Mouse (Mus musculus) heart, postnatal 0 days (tissue): Measurements from ENCODE around the gene Tfe3. TPM values are rescaled to one million over a fixed set of nuclear protein-coding genes. Genes with fewer than 3 reads are reported as not detected.
"Not testable (repeated sequence)": the region's sequence is repeated elsewhere in the genome, so short reads cannot be mapped to it uniquely, and the experiment has no call there.

Experiments used
- ATAC-seq: fragments of 200-750 bp; cut with Nextera tagmentation; 2 replicates; pipeline ENCODE4 v1.8.0; 2017; ENCODE audit warnings: low read depth, moderate number of reproducible peaks, moderate library complexity; ENCODE audit not compliant: insufficient read depth
- DNase-seq: peaks from one replicate; pipeline ENCODE4 v3.0.0-alpha.2; 2016; ENCODE audit warnings: low spot score
- H3K27ac ChIP-seq: fragments of 300-500 bp; sonication (generic); 2 replicates; pipeline ENCODE4 v1.5.1; 2014; ENCODE audit warnings: low read depth, mild to moderate bottlenecking
- H3K27me3 ChIP-seq: fragments of 300-500 bp; sonication (generic); 2 replicates; pipeline ENCODE4 v1.6.1; 2014; ENCODE audit warnings: low read length, mixed read lengths; ENCODE audit not compliant: control insufficient read depth, insufficient read depth
- H3K36me3 ChIP-seq: fragments of 300-500 bp; sonication (generic); replicated peaks from 2 replicates; pipeline ENCODE4 v1.6.1; 2014; ENCODE audit warnings: low read length, mixed read lengths; ENCODE audit not compliant: control insufficient read depth, insufficient read depth
- H3K4me1 ChIP-seq: fragments of 300-500 bp; sonication (generic); 2 replicates; pipeline ENCODE4 v1.6.1; 2014; ENCODE audit warnings: antibody characterized with exemption; ENCODE audit not compliant: control insufficient read depth, insufficient read depth
- H3K4me2 ChIP-seq: fragments of 300-500 bp; sonication (generic); 2 replicates; pipeline ENCODE4 v1.6.1; 2014; ENCODE audit warnings: low read depth, mild to moderate bottlenecking, low read length, moderate library complexity
- H3K4me3 ChIP-seq: fragments of 300-500 bp; sonication (generic); 2 replicates; pipeline ENCODE4 v1.5.1; 2014; ENCODE audit warnings: low read depth, low read length
- H3K9ac ChIP-seq: fragments of 300-500 bp; sonication (generic); replicated peaks from 2 replicates; pipeline ENCODE4 v1.6.1; 2014; ENCODE audit warnings: low read depth, low read length, mixed read lengths
- H3K9me3 ChIP-seq: fragments of 300-500 bp; sonication (generic); replicated peaks from 2 replicates; pipeline ENCODE4 v1.6.1; 2016; ENCODE audit warnings: low read length; ENCODE audit not compliant: control insufficient read depth
- CTCF ChIP-seq: IDR thresholded peaks from 2 replicates; pipeline ENCODE4 v1.5.1; 2016; ENCODE audit warnings: antibody characterized with exemption, control low read depth, low read depth
- EP300 ChIP-seq: IDR thresholded peaks from 2 replicates; pipeline ENCODE4 v1.6.1; 2016; ENCODE audit warnings: antibody characterized with exemption, low read depth
- WGBS: fragments of 180-500 bp; shearing (Covaris S2); extraction: QIAGEN DNeasy Blood & Tissue Kit; methylation state at CpG from one replicate; pipeline ENCODE4 v1.1.7; 2014; 5-methylcytosine and 5-hydroxymethylcytosine counted together
- polyA plus RNA-seq: library from polyadenylated mRNA; unstranded; fragments of >200 nt; fragmentation: Nextera tagmentation; extraction: Ambion mirVana; gene quantifications from 2 replicates; pipeline ENCODE4 v1.2.1, GENCODE M21; 2015
- total RNA-seq: library from RNA; depleted of rRNA; stranded (reverse); fragments of >200 nt; gene quantifications from 2 replicates; pipeline ENCODE4 v1.2.3, GENCODE M21; 2014; ENCODE audit warnings: low replicate concordance; rRNA removed

The Tfe3 gene
- 8.4 and 17.3 TPM in 2 replicates for total RNA-seq
- 11.5 and 11.6 TPM in 2 replicates for polyA plus RNA-seq

DNA sequence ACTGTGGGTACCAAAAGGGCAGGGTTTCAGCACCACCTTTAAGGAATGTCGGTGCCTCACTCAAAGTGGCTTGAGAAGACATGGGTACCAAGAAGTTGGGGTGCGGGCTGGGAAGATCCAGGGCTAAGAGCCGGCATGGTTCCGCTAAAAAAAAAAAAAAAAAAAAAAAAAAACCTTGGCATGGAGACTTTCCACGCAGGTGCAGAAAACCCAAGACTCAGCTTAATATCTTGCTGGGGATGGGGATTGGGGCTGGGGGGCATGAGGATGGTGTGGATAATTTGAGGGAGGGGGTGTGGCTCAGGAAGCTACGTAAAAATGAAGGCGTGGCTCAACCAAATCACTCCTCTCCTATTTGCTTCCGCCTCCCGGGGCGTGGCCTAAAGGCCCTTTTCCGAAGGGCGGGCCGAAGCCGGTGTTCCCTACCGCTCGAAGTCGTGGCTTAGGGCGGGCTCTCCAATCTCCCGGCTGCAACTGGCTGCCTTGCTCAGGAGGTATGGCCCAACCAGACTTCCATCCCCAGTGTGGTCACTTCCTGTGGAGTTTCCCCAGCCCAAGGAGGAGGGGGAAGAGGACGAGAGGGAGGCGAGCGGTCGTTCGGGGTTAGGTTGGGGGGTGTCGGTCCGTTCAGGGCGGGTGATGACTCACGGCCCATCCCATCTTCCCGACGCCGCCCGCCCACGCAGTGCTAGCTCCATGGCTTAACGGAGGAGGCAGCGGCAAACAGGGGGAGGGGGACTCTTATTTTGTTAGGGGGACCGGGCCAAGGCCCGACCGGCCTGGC lies at the start of gene Tfe3:
TSS of gene Tfe3 (plus strand) at position 424 of the 784 bp plus-strand sequence.
- Histone ChIP-seq H3K27me3 (no peaks in the 10 kb centered on the region), H3K9me3 (no peaks in the 10 kb centered on the region), H3K36me3 (0 out of 2 replicates have a peak, but pooled peaks cover under 1% of the 10 kb centered on the region), H3K4me1 (no peaks in the 10 kb centered on the region), H3K4me3 (peak within 1 kb of the TSS; percentile 76), H3K4me2 (peak within 1 kb of the TSS; percentile 65), H3K27ac (peak within 1 kb of the TSS; percentile 85), H3K9ac (peak within 1 kb of the TSS; percentile 68)
- peak; percentile 95 for DNase-seq
- TF ChIP-seq EP300 (no peak), CTCF (no peak)
- WGBS: 10% methylated on average over 38 of the region's 38 CpGs
- peak; percentile 97 for ATAC-seq

DNA sequence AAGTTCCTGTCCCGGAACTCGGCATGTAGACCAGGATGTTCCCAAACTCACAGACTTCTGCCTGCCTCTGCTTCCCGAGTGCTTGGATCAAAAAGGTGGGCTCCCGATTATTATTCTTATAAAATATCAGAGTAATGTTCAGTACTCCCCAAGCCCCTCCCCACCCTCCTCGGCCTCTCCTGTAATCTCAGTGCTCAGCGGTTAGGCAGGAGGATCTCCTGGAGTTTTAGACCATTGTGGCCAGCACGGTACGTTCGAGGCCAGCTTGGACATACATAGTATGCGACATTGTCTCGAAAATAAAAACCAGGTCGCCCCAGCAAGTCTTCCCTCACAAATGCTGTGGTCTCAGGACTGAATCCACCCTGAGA lies 48.6 kb upstream of the Tfe3 start:
- Histone ChIP-seq H3K27ac (peak overlapping the region; percentile 20; the same call in 1 of the 2 replicates), H3K4me2 (peak overlapping the region; percentile 51), H3K4me3 (peak overlapping the region; percentile 36)
- ATAC-seq, H3K9me3 ChIP-seq, H3K36me3 ChIP-seq, H3K9ac ChIP-seq, H3K4me1 ChIP-seq, DNase-seq, H3K27me3 ChIP-seq: not testable (repeated sequence)
- WGBS: 37% methylated on average over 5 of the region's 12 CpGs

DNA sequence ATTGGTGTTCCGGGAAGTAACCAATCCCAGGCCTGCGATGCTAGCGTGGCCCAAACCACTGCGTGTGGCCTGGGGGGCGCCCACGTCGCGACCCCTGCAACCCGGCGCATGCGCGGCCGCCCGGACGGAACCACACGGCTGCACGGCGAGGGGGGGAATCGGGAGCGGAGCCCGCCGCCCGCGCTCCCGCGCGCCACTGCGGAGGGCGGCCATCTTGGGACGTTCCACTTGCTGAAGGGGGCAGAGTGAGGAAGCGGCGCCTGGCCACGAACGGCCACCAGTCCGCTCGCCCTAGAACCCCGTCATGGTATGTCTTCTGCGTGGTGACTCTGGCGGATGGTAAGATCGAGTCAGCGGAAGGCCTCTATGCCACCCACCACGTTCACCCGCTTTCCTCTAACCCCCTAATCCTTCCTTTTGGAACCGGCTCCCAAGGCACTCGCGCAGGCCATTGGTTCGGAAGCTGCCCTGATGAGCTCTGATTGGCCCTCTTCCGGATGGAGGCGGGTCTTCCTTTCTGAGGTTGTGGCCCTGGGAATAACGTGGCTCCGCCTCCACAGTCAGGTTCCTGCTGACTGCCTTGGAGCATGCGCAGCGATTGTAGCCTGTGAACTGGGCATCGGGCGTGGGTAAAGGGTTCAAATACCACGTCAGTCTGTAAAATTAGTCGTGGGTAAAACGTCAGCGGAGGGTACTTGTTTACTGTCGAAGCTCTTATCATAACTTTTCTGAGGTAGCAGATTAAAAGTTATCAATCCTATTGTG lies 48.0 kb upstream of the Tfe3 start, which contains the start of gene Wdr45:
TSS of gene Wdr45 (plus strand) at position 199 of the 765 bp plus-strand sequence.
- peak within 1 kb of the TSS; percentile 36 for H3K4me3 ChIP-seq
- not testable (repeated sequence) for H3K9me3 ChIP-seq, H3K4me1 ChIP-seq, H3K27me3 ChIP-seq, H3K36me3 ChIP-seq, H3K9ac ChIP-seq
- WGBS: 10% methylated on average over 34 of the region's 60 CpGs
- ATAC-seq: peak; percentile 97
- H3K4me2 ChIP-seq: peak within 1 kb of the TSS; percentile 51
- DNase-seq: peak; percentile 92
- H3K27ac ChIP-seq: peak within 1 kb of the TSS; percentile 20; the same call in 1 of the 2 replicates

DNA sequence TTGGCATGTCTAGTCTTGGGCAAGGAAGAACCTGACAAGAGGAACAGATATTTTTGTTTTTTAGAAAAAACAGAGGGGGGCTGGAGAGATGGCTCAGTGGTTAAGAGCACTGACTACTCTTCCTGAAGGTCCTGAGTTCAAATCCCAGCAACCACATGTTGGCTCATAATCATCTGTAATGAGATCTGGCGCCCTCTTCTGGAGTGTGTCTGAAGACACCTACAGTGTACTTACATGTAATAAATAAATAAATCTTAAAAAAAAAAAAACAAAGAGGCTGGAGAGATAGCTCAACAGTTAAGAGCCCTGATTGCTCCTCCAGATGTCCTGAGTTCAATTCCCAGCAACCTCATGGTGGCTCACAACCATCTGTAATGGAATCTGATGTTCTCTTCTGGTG lies 46.3 kb upstream of the Tfe3 start:
- whole genome bisulfite sequencing: 36% methylated on average over 1 of the region's 1 CpGs
- not testable (repeated sequence) for H3K9me3 ChIP-seq, H3K4me2 ChIP-seq, H3K4me1 ChIP-seq, H3K4me3 ChIP-seq, H3K27me3 ChIP-seq, H3K27ac ChIP-seq, H3K9ac ChIP-seq, DNase-seq, H3K36me3 ChIP-seq, ATAC-seq

DNA sequence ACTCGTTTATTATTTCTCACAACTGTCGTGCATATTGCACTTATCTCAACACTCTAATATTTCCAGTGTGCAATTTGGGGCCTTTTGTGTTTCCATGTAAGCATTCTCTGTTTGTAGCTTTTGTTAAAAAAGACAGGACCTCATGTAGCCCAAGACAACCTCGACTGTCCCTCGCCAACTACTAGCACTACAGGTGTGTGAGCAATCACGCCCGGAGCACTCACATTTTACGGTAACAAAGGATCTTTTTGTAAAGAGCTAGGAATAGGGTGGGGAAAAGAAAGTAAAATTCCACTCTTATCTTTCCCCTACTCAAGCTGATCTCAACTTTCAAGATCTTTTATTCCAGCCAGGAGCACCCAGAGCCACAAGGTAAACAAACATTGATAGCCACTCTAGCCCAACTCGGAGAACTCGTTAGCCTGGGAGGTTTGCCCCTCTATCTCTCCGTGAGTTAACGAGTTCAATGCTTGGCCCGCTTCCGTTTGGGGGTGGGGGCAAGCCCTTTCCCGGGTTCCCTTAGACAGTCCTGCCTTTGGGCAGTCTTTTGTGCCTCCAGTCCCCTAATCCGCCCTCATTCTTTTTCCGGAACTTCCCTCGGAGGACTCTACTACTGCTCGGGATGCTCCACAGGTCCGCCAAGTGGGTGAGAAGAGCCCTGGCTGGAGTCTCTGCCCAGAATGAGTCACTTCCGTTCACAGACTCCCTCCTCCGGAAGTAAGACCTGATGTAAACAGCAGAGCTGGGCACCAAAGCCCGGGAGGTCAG lies 40.7 kb upstream of the Tfe3 start, which contains the start of gene Gm45208:
TSS of gene Gm45208 (plus strand) at position 732 of the 768 bp plus-strand sequence.
- Histone ChIP-seq H3K9me3 (no peaks in the 10 kb centered on the region), H3K36me3 (peaks cover 16% of the 10 kb centered on the region), H3K4me2 (peak within 1 kb of the TSS; percentile 60), H3K27ac (peak within 1 kb of the TSS; percentile 95), H3K9ac (peak within 1 kb of the TSS; percentile 62), H3K27me3 (no peaks in the 10 kb centered on the region), H3K4me1 (no peaks in the 10 kb centered on the region), H3K4me3 (peak within 1 kb of the TSS; percentile 67)
- no peak for TF ChIP-seq CTCF
- TF ChIP-seq EP300: no peak
- WGBS: 17% methylated on average over 22 of the region's 22 CpGs
- DNase-seq (peak; percentile 67), ATAC-seq (peak; percentile 90)
